Mouse (Mus musculus): ENCODE results near the gene Cops7a. TPM values are rescaled to one million over a fixed set of nuclear protein-coding genes. Genes with fewer than 3 reads are reported as not detected.

Cops7a gene
- polyA plus RNA-seq (2014; fragmentation: Nextera tagmentation; extraction: Ambion mirVana): 89.5 and 93.8 TPM in 2 replicates

- H3K27me3 ChIP-seq (ENCODE audit: control insufficient read depth, insufficient read depth, low read length): no peaks in the 10 kb centered on the region
- peak within 1 kb of the TSS; percentile 89 for H3K27ac ChIP-seq (ENCODE audit: low read depth, low read length)
- H3K4me2 ChIP-seq (ENCODE audit: low read depth, low read length): peak within 1 kb of the TSS; percentile 94
- peak; percentile 95 for ATAC-seq (ENCODE audit: low read depth)
- H3K36me3 ChIP-seq (ENCODE audit: control insufficient read depth, insufficient read depth, low read length): peaks cover 12% of the 10 kb centered on the region; the same call in 1 of the 2 replicates
- H3K4me3 ChIP-seq (ENCODE audit: low read depth, low read length): peak within 1 kb of the TSS; percentile 83
- peak within 1 kb of the TSS; percentile 93 for H3K9ac ChIP-seq (replicated peaks; ENCODE audit: low read depth, low read length)
- 0% methylated on average over 56 of the region's 68 CpGs for WGBS
- H3K4me1 ChIP-seq (ENCODE audit: control insufficient read depth, insufficient read depth, low read length): peaks cover 15% of the 10 kb centered on the region
- H3K9me3 ChIP-seq (ENCODE audit: control insufficient read depth, low read length): no peaks in the 10 kb centered on the region
These were observed at the start of gene Cops7a for GRCm38 (mm10) chr6:124965088-124965719. Cops7a (minus strand) TSS chr6:124965538.

- Histone ChIP-seq H3K9me3 (ENCODE audit: control insufficient read depth, low read length) (no peaks in the 10 kb centered on the region), H3K4me2 (ENCODE audit: low read depth, low read length) (peak overlapping the region; percentile 95), H3K27me3 (ENCODE audit: control insufficient read depth, insufficient read depth, low read length) (no peaks in the 10 kb centered on the region), H3K9ac (replicated peaks; ENCODE audit: low read depth, low read length) (peak overlapping the region; percentile 94), H3K27ac (ENCODE audit: low read depth, low read length) (peak overlapping the region; percentile 98), H3K4me1 (ENCODE audit: control insufficient read depth, insufficient read depth, low read length) (peaks cover 30% of the 10 kb centered on the region), H3K36me3 (ENCODE audit: control insufficient read depth, insufficient read depth, low read length) (peaks cover 17% of the 10 kb centered on the region), H3K4me3 (ENCODE audit: low read depth, low read length) (peak overlapping the region; percentile 68)
- WGBS: 1% methylated on average over 51 of the region's 78 CpGs
- peak; percentile 83 for ATAC-seq (ENCODE audit: low read depth)
These were observed 44.1 kb upstream of the Cops7a start for GRCm38 (mm10) chr6:125009181-125010073.

GRCm38 (mm10) chr6:125009129-125009180 is 43.6 kb upstream of the Cops7a start, which contains the start of gene Zfp384:
Zfp384 (plus strand) TSS chr6:125009145.
- peaks cover 30% of the 10 kb centered on the region for H3K4me1 ChIP-seq (ENCODE audit: control insufficient read depth, insufficient read depth, low read length)
- peak within 1 kb of the TSS; percentile 94 for H3K9ac ChIP-seq (replicated peaks; ENCODE audit: low read depth, low read length)

DNA sequence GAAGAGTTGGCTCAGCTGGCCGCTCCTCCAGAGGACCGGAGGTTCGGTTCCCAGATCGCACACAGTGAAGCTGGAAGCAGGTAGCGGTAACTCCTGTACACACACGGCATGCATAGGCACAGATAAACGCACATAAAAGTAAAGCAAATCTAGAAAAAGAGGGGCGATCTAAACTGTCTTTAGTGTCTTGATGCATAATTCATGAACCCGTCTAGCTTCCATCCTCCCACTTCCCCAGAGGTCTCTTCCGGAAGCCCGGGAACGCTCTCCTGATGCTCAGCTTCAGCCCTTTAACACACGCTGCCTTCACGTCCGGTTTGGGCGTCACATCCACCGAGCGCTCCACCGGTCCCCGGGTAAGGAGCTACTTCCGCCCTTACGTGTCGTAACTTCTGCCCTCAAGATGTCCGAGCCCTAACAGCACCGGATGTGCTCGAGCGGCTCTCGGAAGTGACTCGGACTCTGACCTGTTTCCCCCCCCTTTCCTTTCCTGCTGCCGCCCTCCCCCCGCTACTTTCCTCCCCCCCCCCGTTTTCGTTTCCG is 43.3 kb upstream of the Cops7a start:
- Histone ChIP-seq H3K4me3 (ENCODE audit: low read depth, low read length) (peak overlapping the region; percentile 68), H3K27me3 (ENCODE audit: control insufficient read depth, insufficient read depth, low read length) (no peaks in the 10 kb centered on the region), H3K27ac (ENCODE audit: low read depth, low read length) (peak overlapping the region; percentile 98), H3K4me1 (ENCODE audit: control insufficient read depth, insufficient read depth, low read length) (peaks cover 30% of the 10 kb centered on the region), H3K9ac (replicated peaks; ENCODE audit: low read depth, low read length) (peak overlapping the region; percentile 94), H3K4me2 (ENCODE audit: low read depth, low read length) (peak overlapping the region; percentile 95), H3K36me3 (ENCODE audit: control insufficient read depth, insufficient read depth, low read length) (peaks cover 14% of the 10 kb centered on the region; the same call in 1 of the 2 replicates), H3K9me3 (ENCODE audit: control insufficient read depth, low read length) (no peaks in the 10 kb centered on the region)
- under 1% methylated on average over 33 of the region's 34 CpGs for WGBS
- peak; percentile 98 for ATAC-seq (ENCODE audit: low read depth)

More at GRCm38 (mm10) chr6:125009129-125009180, 43.6 kb upstream of the Cops7a start, which contains the start of gene Zfp384:
- Histone ChIP-seq H3K27ac (ENCODE audit: low read depth, low read length) (peak within 1 kb of the TSS; percentile 98), H3K4me3 (ENCODE audit: low read depth, low read length) (peak within 1 kb of the TSS; percentile 68), H3K27me3 (ENCODE audit: control insufficient read depth, insufficient read depth, low read length) (no peaks in the 10 kb centered on the region), H3K9me3 (ENCODE audit: control insufficient read depth, low read length) (no peaks in the 10 kb centered on the region), H3K4me2 (ENCODE audit: low read depth, low read length) (peak within 1 kb of the TSS; percentile 95), H3K36me3 (ENCODE audit: control insufficient read depth, insufficient read depth, low read length) (peaks cover 17% of the 10 kb centered on the region)
- WGBS: 0% methylated on average over 3 of the region's 3 CpGs
- no peak for ATAC-seq (ENCODE audit: low read depth)

DNA sequence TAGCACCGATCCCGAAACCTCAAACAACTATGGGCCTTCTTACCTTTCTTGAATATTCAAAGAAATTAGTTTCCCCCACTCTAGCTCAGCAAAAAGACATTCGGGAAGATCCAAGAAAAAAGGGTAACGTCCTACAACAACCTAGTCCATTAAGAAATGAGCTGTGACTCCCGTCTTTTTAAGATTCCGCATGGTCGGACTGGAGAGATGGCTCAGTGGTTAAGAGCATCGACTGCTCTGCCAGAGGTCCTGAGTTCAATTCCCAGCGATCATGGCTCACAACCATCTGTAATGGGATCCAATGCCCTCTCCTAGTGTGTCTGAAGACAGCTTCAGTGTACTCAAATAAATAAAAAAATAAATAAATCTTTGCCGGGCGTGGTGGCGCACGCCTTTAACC is 42.7 kb upstream of the Cops7a start:
- H3K36me3 ChIP-seq (ENCODE audit: control insufficient read depth, insufficient read depth, low read length): peaks cover 13% of the 10 kb centered on the region; the same call in 1 of the 2 replicates
- 49% methylated on average over 13 of the region's 13 CpGs for WGBS
- peak overlapping the region; percentile 90 for H3K27ac ChIP-seq (ENCODE audit: low read depth, low read length)
- no peaks in the 10 kb centered on the region for H3K9me3 ChIP-seq (ENCODE audit: control insufficient read depth, low read length)
- peak overlapping the region; percentile 94; the same call in 1 of the 2 replicates for H3K9ac ChIP-seq (replicated peaks; ENCODE audit: low read depth, low read length)
- peak overlapping the region; percentile 95 for H3K4me2 ChIP-seq (ENCODE audit: low read depth, low read length)
- peak overlapping the region; percentile 68 for H3K4me3 ChIP-seq (ENCODE audit: low read depth, low read length)
- no peaks in the 10 kb centered on the region for H3K27me3 ChIP-seq (ENCODE audit: control insufficient read depth, insufficient read depth, low read length)
- no peak for ATAC-seq (ENCODE audit: low read depth)
- peaks cover 30% of the 10 kb centered on the region for H3K4me1 ChIP-seq (ENCODE audit: control insufficient read depth, insufficient read depth, low read length)

- ATAC-seq (ENCODE audit: low read depth): no peak
- Histone ChIP-seq H3K9me3 (ENCODE audit: control insufficient read depth, low read length) (no peaks in the 10 kb centered on the region), H3K4me2 (ENCODE audit: low read depth, low read length) (no peak overlapping the region), H3K4me3 (ENCODE audit: low read depth, low read length) (no peak overlapping the region), H3K9ac (replicated peaks; ENCODE audit: low read depth, low read length) (no peak overlapping the region), H3K27ac (ENCODE audit: low read depth, low read length) (no peak overlapping the region), H3K36me3 (ENCODE audit: control insufficient read depth, insufficient read depth, low read length) (no peaks in the 10 kb centered on the region), H3K27me3 (ENCODE audit: control insufficient read depth, insufficient read depth, low read length) (peaks cover 6% of the 10 kb centered on the region), H3K4me1 (ENCODE audit: control insufficient read depth, insufficient read depth, low read length) (peaks cover 8% of the 10 kb centered on the region)
- 26% methylated on average over 3 of the region's 3 CpGs for WGBS
These were observed 39.7 kb upstream of the Cops7a start for GRCm38 (mm10) chr6:125005086-125005485.

- Histone ChIP-seq H3K4me2 (ENCODE audit: low read depth, low read length) (no peak overlapping the region), H3K36me3 (ENCODE audit: control insufficient read depth, insufficient read depth, low read length) (0 out of 2 replicates have a peak, but pooled peaks cover 4% of the 10 kb centered on the region), H3K27me3 (ENCODE audit: control insufficient read depth, insufficient read depth, low read length) (peaks cover 14% of the 10 kb centered on the region), H3K9me3 (ENCODE audit: control insufficient read depth, low read length) (no peaks in the 10 kb centered on the region), H3K27ac (ENCODE audit: low read depth, low read length) (no peak overlapping the region), H3K9ac (replicated peaks; ENCODE audit: low read depth, low read length) (no peak overlapping the region), H3K4me3 (ENCODE audit: low read depth, low read length) (no peak overlapping the region), H3K4me1 (ENCODE audit: control insufficient read depth, insufficient read depth, low read length) (peaks cover 9% of the 10 kb centered on the region; the same call in 1 of the 2 replicates)
- 47% methylated on average over 3 of the region's 3 CpGs for WGBS
- ATAC-seq (ENCODE audit: low read depth): no peak
These were observed 38.4 kb upstream of the Cops7a start for GRCm38 (mm10) chr6:125003706-125004105.

DNA sequence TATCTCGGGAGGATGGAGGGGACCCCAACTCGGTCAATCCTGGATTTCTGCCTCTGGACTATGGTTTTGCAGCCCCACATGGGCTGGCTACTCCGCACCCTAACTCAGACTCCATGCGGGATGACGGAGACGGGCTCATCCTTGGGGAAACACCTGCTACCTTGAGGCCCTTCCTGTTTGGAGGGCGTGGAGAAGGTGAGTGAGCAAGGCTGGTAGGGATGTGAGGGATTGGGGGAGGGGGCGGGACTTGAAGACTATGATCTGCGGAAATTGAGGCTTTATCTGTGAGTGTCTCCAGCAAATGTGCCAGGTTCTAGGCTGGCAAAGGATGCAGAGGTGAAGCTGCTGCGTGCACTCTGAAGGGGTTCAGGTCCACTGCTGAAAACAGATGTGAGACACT is 34.2 kb upstream of the Cops7a start:
- 39% methylated on average over 10 of the region's 10 CpGs for WGBS
- Histone ChIP-seq H3K27ac (ENCODE audit: low read depth, low read length) (no peak overlapping the region), H3K4me1 (ENCODE audit: control insufficient read depth, insufficient read depth, low read length) (peaks cover 12% of the 10 kb centered on the region), H3K36me3 (ENCODE audit: control insufficient read depth, insufficient read depth, low read length) (0 out of 2 replicates have a peak, but pooled peaks cover 4% of the 10 kb centered on the region), H3K9ac (replicated peaks; ENCODE audit: low read depth, low read length) (no peak overlapping the region), H3K4me3 (ENCODE audit: low read depth, low read length) (no peak overlapping the region), H3K4me2 (ENCODE audit: low read depth, low read length) (no peak overlapping the region), H3K9me3 (ENCODE audit: control insufficient read depth, low read length) (no peaks in the 10 kb centered on the region), H3K27me3 (ENCODE audit: control insufficient read depth, insufficient read depth, low read length) (peaks cover 17% of the 10 kb centered on the region)
- no peak for ATAC-seq (ENCODE audit: low read depth)

GRCm38 (mm10) chr6:124999091-124999490 is 33.8 kb upstream of the Cops7a start:
- WGBS: 45% methylated on average over 14 of the region's 14 CpGs
- Histone ChIP-seq H3K9me3 (ENCODE audit: control insufficient read depth, low read length) (no peaks in the 10 kb centered on the region), H3K27me3 (ENCODE audit: control insufficient read depth, insufficient read depth, low read length) (peaks cover 17% of the 10 kb centered on the region), H3K36me3 (ENCODE audit: control insufficient read depth, insufficient read depth, low read length) (0 out of 2 replicates have a peak, but pooled peaks cover 4% of the 10 kb centered on the region), H3K4me1 (ENCODE audit: control insufficient read depth, insufficient read depth, low read length) (peaks cover 12% of the 10 kb centered on the region), H3K27ac (ENCODE audit: low read depth, low read length) (no peak overlapping the region), H3K9ac (replicated peaks; ENCODE audit: low read depth, low read length) (no peak overlapping the region), H3K4me3 (ENCODE audit: low read depth, low read length) (no peak overlapping the region), H3K4me2 (ENCODE audit: low read depth, low read length) (no peak overlapping the region)
- ATAC-seq (ENCODE audit: low read depth): no peak
